Mouse (Mus musculus) left cerebral cortex, postnatal 36 days (tissue): ENCODE data around the gene Akt2. TPM values are rescaled to one million over a fixed set of nuclear protein-coding genes. Genes with fewer than 3 reads are reported as not detected.

Source experiments
- DNase-seq, 2 experiments: peaks; one replicate each; pipeline ENCODE4 v3.0.0; 2021 to 2022; ENCODE audit warnings: low spot score in 2 of 2, mixed read lengths in 1 of 2
- intact Hi-C: fragments of 180-260 bp; cut with DNase I; formaldehyde crosslinking; loops from one replicate; pipeline ENCODE4 v1.15.1; 2025
- total RNA-seq, 2 experiments: library from RNA; stranded (reverse); gene quantifications; 2 replicates each; pipeline ENCODE4 v1.2.3; 2021

Gene Akt2
- total RNA-seq, 2 experiments from 2014 or later, result 113 to 124 TPM

GRCm38 (mm10) chr7:27653681-27654437 lies 62.5 kb downstream of the Akt2 start, which contains the start of gene Ttc9b:
Gene Ttc9b (plus strand): TSS chr7:27653915.
- DNase-seq, result peak; percentile 85 to 89
- intact Hi-C loops, result loop anchor here (1.0 to 5.0 kb wide), 4 partner anchors 53 to 513 kb away; partner anchors contain the start of genes Akt2 and Fbl

GRCm38 (mm10) chr7:27654607-27655276 lies 63.4 kb downstream of the Akt2 start:
- intact Hi-C loops, result loop anchor here (5.0 kb wide), 2 partner anchors 77 to 513 kb away; partner anchors contain the start of gene Fbl
- DNase-seq, result peak; percentile 66 to 73

GRCm38 (mm10) chr7:27655545-27655944 lies 64.2 kb downstream of the Akt2 start:
- DNase-seq, result peak; percentile 66 to 71
- intact Hi-C loops, result no loop called here

GRCm38 (mm10) chr7:27656600-27656999 lies 65.2 kb downstream of the Akt2 start:
- intact Hi-C loops, result no loop called here
- DNase-seq, result no peak

- intact Hi-C loops, result no loop called here
- DNase-seq, result peak in 1 of 2 experiments; percentile 58
Measured at GRCm38 (mm10) chr7:27657824-27658395, 66.6 kb downstream of the Akt2 start.

- DNase-seq, result peak in 1 of 2 experiments; percentile 39
- intact Hi-C loops, result no loop called here
Measured at GRCm38 (mm10) chr7:27658712-27659663, 67.6 kb downstream of the Akt2 start.

GRCm38 (mm10) chr7:27662038-27662437 lies 70.7 kb downstream of the Akt2 start:
- no peak for DNase-seq
- intact Hi-C loops, result no loop called here

- no peak for DNase-seq
- intact Hi-C loops, result no loop called here
Measured at GRCm38 (mm10) chr7:27673064-27673574, 81.8 kb downstream of the Akt2 start.

- DNase-seq, result peak; percentile 26 to 46
- intact Hi-C loops, result no loop called here
Measured at GRCm38 (mm10) chr7:27673575-27674131, 82.3 kb downstream of the Akt2 start.

- no peak for DNase-seq
- intact Hi-C loops, result no loop called here
Measured at GRCm38 (mm10) chr7:27674195-27674521, 82.8 kb downstream of the Akt2 start.

- intact Hi-C loops, result no loop called here
- peak; percentile 97 for DNase-seq
Measured at GRCm38 (mm10) chr7:27674522-27675221, 83.3 kb downstream of the Akt2 start, which contains the start of gene Map3k10. Gene Map3k10 (minus strand): TSS chr7:27674598.

- DNase-seq, result no peak
- intact Hi-C loops, result no loop called here
Measured at GRCm38 (mm10) chr7:27675222-27675612, 83.9 kb downstream of the Akt2 start.

GRCm38 (mm10) chr7:27683218-27683617 lies 91.9 kb downstream of the Akt2 start:
- DNase-seq, result no peak
- intact Hi-C loops, result no loop called here

- DNase-seq, result no peak
- intact Hi-C loops, result loop anchor here (1.0 to 5.0 kb wide), 3 partner anchors 34 to 94 kb away; partner anchors contain the start of gene Akt2
Measured at GRCm38 (mm10) chr7:27685220-27685619, 93.9 kb downstream of the Akt2 start.

- DNase-seq, result no peak
- intact Hi-C loops, result loop anchor here (1.0 to 5.0 kb wide), 3 partner anchors 34 to 95 kb away; partner anchors contain the start of gene Akt2
Measured at GRCm38 (mm10) chr7:27685681-27686080, 94.3 kb downstream of the Akt2 start.

- intact Hi-C loops, result loop anchor here (5.0 kb wide), 1 partner anchor 40 kb away; no protein-coding TSS in a partner anchor
- DNase-seq, result no peak
Measured at GRCm38 (mm10) chr7:27687043-27687442, 95.7 kb downstream of the Akt2 start.

- no peak for DNase-seq
- intact Hi-C loops, result loop anchor here (5.0 kb wide), 1 partner anchor 39 kb away; no protein-coding TSS in a partner anchor
Measured at GRCm38 (mm10) chr7:27687836-27688235, 96.5 kb downstream of the Akt2 start.

GRCm38 (mm10) chr7:27688246-27688788 lies 97.0 kb downstream of the Akt2 start:
- intact Hi-C loops, result loop anchor here (5.0 kb wide), 1 partner anchor 39 kb away; no protein-coding TSS in a partner anchor
- no peak for DNase-seq
